Mouse (Mus musculus) limb, embryonic 11.5 days (tissue): ENCODE measurements at regions not wholly inside any gene's neighbourhood (a gene's known extent, or its start where the extent isn't known, plus 50 kb on each side); places are given as distances from the start of the nearest gene placed in this dataset.

ENCODE experiments used
- ATAC-seq: fragments of 200-750 bp; cut with Nextera tagmentation; 2 replicates; pipeline ENCODE4 v1.8.0; 2017; ENCODE audit warnings: low read depth; ENCODE audit not compliant: insufficient number of reproducible peaks, low FRiP score, low TSS enrichment
- DNase-seq: peaks from one replicate; pipeline ENCODE4 v3.0.0-alpha.2; 2015; ENCODE audit warnings: low spot score
- H3K27ac ChIP-seq: fragments of 300-500 bp; sonication (generic); replicated peaks from 2 replicates; pipeline ENCODE4 v1.5.1; 2014; ENCODE audit warnings: low read depth, mild to moderate bottlenecking, low read length
- H3K27me3 ChIP-seq: fragments of 300-500 bp; sonication (generic); 2 replicates; pipeline ENCODE4 v1.6.1; 2014; ENCODE audit warnings: mild to moderate bottlenecking, low read length, mixed read lengths; ENCODE audit not compliant: control insufficient read depth, insufficient read depth
- H3K36me3 ChIP-seq: fragments of 300-500 bp; sonication (generic); 2 replicates; pipeline ENCODE4 v1.6.1; 2014; ENCODE audit warnings: mild to moderate bottlenecking, low read length, moderate library complexity, mixed read lengths; ENCODE audit not compliant: control insufficient read depth, insufficient read depth
- H3K4me1 ChIP-seq: fragments of 300-500 bp; sonication (generic); 2 replicates; pipeline ENCODE4 v1.6.1; 2014; ENCODE audit warnings: low read length, mixed read lengths; ENCODE audit not compliant: control insufficient read depth, insufficient read depth
- H3K4me2 ChIP-seq: fragments of 300-500 bp; sonication (generic); 2 replicates; pipeline ENCODE4 v1.6.1; 2014; ENCODE audit warnings: low read depth, mild to moderate bottlenecking, moderate library complexity; ENCODE audit not compliant: severe bottlenecking
- H3K4me3 ChIP-seq: fragments of 300-500 bp; sonication (generic); 2 replicates; pipeline ENCODE4 v1.5.1; 2014; ENCODE audit warnings: low read depth, low read length
- H3K9ac ChIP-seq: fragments of 300-500 bp; sonication (generic); 2 replicates; pipeline ENCODE4 v1.6.1; 2014; ENCODE audit warnings: mild to moderate bottlenecking, low read length
- H3K9me3 ChIP-seq: fragments of 300-500 bp; sonication (generic); 2 replicates; pipeline ENCODE4 v1.6.1; 2016; ENCODE audit warnings: low read length; ENCODE audit not compliant: control insufficient read depth
- WGBS: fragments of 180-500 bp; shearing (Covaris S2); extraction: QIAGEN DNeasy Blood & Tissue Kit; methylation state at CpG from one replicate; pipeline ENCODE4 v1.1.7; 2014; 5-methylcytosine and 5-hydroxymethylcytosine counted together

DNA sequence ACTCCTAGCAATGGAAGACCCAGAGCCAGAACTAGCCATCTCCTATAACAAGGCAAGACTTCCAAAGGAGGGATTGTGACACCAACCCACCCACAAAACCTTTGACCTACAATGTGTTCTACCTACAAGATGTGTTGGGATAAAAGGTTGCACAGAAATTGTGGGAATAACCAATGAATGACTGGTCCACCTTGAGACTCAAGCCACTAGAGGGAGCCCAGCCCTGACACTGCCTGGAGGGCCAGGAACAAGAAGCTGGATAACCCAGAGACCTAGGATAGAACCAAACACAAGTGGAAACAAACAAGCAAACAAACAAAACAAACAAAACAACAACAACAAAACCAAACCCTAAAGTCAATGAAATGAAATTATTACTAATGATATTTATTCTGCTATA, 288.8 kb downstream of the Dchs2 start:
- Histone ChIP-seq H3K27ac (no peak overlapping the region), H3K4me3 (no peak overlapping the region), H3K36me3 (no peaks in the 10 kb centered on the region), H3K9ac (no peak overlapping the region), H3K27me3 (no peaks in the 10 kb centered on the region), H3K9me3 (no peaks in the 10 kb centered on the region), H3K4me2 (no peak overlapping the region), H3K4me1 (no peaks in the 10 kb centered on the region)
- peak; percentile 36 for DNase-seq
- no peak for ATAC-seq

DNA sequence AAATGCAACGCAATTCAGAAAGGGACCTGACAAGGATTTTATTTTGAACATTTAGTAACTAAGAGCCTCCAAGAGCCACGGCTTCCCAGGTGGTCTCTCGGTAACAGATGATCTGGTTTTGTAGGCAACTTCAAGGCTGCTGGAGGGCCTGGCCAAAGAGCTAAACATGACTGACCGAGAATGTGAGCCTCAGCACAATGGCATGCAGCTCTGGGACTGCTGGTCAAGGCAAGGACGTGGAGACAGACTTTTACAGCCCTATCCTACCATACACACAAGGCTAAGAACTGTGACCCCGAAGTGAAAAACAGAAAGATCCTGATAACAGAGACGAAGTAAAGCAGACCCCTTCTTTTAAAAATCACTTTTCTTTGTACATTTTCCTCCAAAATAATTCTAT, 296.5 kb downstream of the Dchs2 start:
- Histone ChIP-seq H3K9ac (no peak overlapping the region), H3K27ac (no peak overlapping the region), H3K27me3 (no peaks in the 10 kb centered on the region), H3K36me3 (no peaks in the 10 kb centered on the region), H3K4me1 (no peaks in the 10 kb centered on the region), H3K9me3 (no peaks in the 10 kb centered on the region), H3K4me2 (no peak overlapping the region), H3K4me3 (no peak overlapping the region)
- 70% methylated on average over 7 of the region's 7 CpGs for WGBS
- DNase-seq: no peak
- no peak for ATAC-seq

GRCm38 (mm10) chr3:83429376-83429775, 301.6 kb downstream of the Dchs2 start:
- H3K27me3 ChIP-seq: no peaks in the 10 kb centered on the region
- 85% methylated on average over 3 of the region's 3 CpGs for WGBS
- H3K27ac ChIP-seq: no peak overlapping the region
- no peaks in the 10 kb centered on the region for H3K4me1 ChIP-seq
- no peak overlapping the region for H3K9ac ChIP-seq
- H3K9me3 ChIP-seq: no peaks in the 10 kb centered on the region
- no peak for DNase-seq
- H3K4me2 ChIP-seq: no peak overlapping the region
- ATAC-seq: no peak
- H3K4me3 ChIP-seq: no peak overlapping the region
- H3K36me3 ChIP-seq: no peaks in the 10 kb centered on the region

DNA sequence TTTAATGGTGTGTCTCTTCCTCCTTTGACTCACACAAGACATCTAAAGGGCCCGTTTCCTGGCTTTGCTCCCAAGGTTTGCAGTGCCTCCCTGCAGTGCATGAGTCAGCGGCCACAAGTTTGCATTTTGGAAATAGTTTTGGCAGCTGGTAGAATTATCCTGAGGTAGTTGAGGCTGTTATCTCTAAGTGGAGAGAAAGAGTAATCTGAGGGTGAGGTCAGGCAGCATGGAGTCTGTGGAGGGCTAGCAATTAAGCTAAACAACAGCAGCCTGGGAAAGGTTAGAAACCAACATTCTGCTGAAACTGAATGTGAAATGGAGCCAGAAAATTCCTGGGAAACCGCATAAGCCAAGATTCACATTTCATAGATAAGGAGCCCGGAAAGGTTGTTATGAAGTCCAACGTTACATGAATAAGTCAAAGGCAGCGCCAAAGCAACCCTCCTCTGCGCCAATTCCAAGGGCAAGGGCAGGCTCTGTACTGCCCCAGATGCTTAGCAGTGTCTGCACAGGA, 318.5 kb downstream of the Dchs2 start:
- H3K4me2 ChIP-seq: no peak overlapping the region
- H3K9me3 ChIP-seq: no peaks in the 10 kb centered on the region
- no peaks in the 10 kb centered on the region for H3K4me1 ChIP-seq
- no peaks in the 10 kb centered on the region for H3K27me3 ChIP-seq
- no peaks in the 10 kb centered on the region for H3K36me3 ChIP-seq
- 87% methylated on average over 7 of the region's 7 CpGs for WGBS
- no peak for ATAC-seq
- H3K27ac ChIP-seq: no peak overlapping the region
- DNase-seq: no peak
- H3K9ac ChIP-seq: no peak overlapping the region
- no peak overlapping the region for H3K4me3 ChIP-seq

DNA sequence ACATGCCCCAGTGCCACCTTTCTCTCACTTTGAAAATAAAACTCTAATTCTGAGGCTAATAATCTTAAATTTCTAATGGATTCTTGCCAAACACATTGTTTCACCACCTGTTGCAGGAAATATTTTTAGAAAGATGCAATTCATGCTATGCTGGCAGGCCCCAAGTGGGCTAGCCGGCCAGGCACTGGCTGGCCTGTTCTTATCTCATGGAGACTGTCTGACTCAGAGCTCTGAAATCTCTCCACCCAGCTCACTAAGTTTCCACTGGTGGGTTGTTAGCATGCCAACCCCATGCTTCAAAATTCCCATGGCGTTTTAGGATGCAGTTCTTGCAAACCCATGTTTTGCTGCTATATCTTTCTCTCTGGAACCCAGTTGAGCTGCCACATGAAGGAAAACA, 315.5 kb upstream of the Sfrp2 start:
- Histone ChIP-seq H3K9me3 (no peaks in the 10 kb centered on the region), H3K4me1 (no peaks in the 10 kb centered on the region), H3K36me3 (no peaks in the 10 kb centered on the region), H3K4me2 (no peak overlapping the region), H3K4me3 (no peak overlapping the region), H3K27ac (no peak overlapping the region), H3K9ac (no peak overlapping the region), H3K27me3 (no peaks in the 10 kb centered on the region)
- DNase-seq (no peak), ATAC-seq (no peak)
- WGBS: 92% methylated on average over 2 of the region's 2 CpGs

- Histone ChIP-seq H3K27ac (no peak overlapping the region), H3K9me3 (no peaks in the 10 kb centered on the region), H3K4me3 (no peak overlapping the region), H3K27me3 (no peaks in the 10 kb centered on the region), H3K36me3 (no peaks in the 10 kb centered on the region), H3K4me1 (no peaks in the 10 kb centered on the region), H3K4me2 (no peak overlapping the region), H3K9ac (no peak overlapping the region)
- 92% methylated on average over 3 of the region's 3 CpGs for WGBS
- DNase-seq (no peak), ATAC-seq (no peak)
Measured at GRCm38 (mm10) chr3:83451317-83451716, 314.8 kb upstream of the Sfrp2 start.

DNA sequence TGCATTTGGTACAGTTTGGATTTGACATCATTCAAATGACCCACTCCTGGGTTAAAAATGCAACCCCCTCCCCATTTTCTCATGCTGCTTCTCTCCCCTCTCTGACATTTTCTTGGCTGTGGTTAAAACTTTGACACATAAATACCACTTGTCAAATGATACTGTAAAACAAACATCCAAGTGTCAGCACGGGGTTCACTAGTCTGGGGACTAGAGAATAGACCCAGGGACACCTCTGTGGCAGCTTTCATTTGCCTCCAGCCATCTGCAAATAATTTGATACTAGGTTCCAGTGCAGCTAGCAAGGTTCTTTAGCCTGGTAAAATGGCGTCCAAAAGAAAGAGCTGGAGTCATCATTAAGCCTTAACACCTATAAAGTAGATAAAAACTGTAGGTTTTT, 312.7 kb upstream of the Sfrp2 start:
- DNase-seq: no peak
- no peak overlapping the region for H3K27ac ChIP-seq
- no peaks in the 10 kb centered on the region for H3K27me3 ChIP-seq
- H3K4me1 ChIP-seq: no peaks in the 10 kb centered on the region
- H3K4me2 ChIP-seq: no peak overlapping the region
- H3K4me3 ChIP-seq: no peak overlapping the region
- H3K36me3 ChIP-seq: no peaks in the 10 kb centered on the region
- no peaks in the 10 kb centered on the region for H3K9me3 ChIP-seq
- no peak for ATAC-seq
- WGBS: 72% methylated on average over 2 of the region's 2 CpGs
- no peak overlapping the region for H3K9ac ChIP-seq

- DNase-seq (no peak), ATAC-seq (no peak)
- Histone ChIP-seq H3K36me3 (no peaks in the 10 kb centered on the region), H3K27ac (no peak overlapping the region), H3K9me3 (no peaks in the 10 kb centered on the region), H3K27me3 (no peaks in the 10 kb centered on the region), H3K4me3 (no peak overlapping the region), H3K4me1 (no peaks in the 10 kb centered on the region), H3K9ac (no peak overlapping the region), H3K4me2 (no peak overlapping the region)
- WGBS: 79% methylated on average over 1 of the region's 1 CpGs
Measured at GRCm38 (mm10) chr3:83458450-83458849, 307.7 kb upstream of the Sfrp2 start.

DNA sequence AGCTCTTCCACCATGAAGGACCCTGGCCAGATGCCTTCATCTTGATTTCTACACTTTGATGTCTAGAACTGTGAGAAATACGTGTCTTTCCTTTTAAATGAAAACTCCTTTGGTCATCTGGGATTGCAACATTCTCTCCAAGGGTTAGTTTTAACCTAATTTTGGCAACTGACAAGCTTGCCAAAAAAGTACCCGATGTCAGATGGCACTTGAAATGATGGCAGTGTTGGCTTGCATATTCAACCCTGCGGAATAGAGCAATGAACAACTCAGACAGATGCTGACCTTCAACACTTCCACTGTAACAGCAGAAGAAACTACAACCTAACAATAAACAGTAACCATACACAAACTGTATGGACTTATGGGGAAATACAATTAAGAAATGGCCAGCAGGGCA, 286.9 kb upstream of the Sfrp2 start:
- Histone ChIP-seq H3K4me2 (no peak overlapping the region), H3K36me3 (no peaks in the 10 kb centered on the region), H3K4me1 (no peaks in the 10 kb centered on the region), H3K9ac (no peak overlapping the region), H3K27ac (no peak overlapping the region), H3K27me3 (no peaks in the 10 kb centered on the region), H3K4me3 (no peak overlapping the region), H3K9me3 (no peaks in the 10 kb centered on the region)
- DNase-seq (no peak), ATAC-seq (no peak)
- WGBS: 92% methylated on average over 3 of the region's 3 CpGs
